Mouse (Mus musculus): ENCODE measurements around the gene Gfpt2.

DNA sequence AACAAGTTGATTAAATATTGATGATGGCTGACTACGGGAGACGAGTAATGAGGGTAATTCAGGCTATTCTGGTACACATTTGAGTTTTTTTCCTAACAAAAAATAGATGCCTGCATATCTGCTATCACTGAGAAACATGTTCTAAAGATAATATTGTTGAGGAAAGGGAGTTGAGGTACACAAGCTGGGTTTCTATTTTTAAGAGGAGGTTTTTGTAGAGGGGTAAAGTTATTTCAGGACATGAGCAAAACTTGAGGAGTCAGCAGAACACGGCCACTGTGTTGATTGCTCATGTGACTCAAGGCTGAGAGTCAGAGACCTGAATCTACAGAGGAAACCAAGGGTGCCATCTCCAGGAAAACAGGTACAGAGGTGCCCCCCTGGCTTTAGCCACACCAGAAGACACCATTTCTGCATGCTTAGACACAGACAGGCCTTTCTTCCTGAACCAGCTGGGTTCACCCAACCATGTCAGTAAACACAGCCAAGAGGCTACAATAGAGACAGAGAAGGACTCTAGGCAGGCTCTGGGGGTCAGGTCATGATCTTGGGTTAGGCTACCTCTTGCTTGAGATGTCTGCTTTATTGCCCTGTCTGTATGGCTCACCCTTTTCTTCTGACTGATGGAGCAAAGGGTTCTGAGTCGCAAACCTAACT is 13.7 kb upstream of the Gfpt2 start:
- TF ChIP-seq CTCF (IDR thresholded peaks at IDR 0.05; ENCODE audit: borderline replicate concordance, control insufficient read depth, extremely low read depth, insufficient read depth, low read length, poor library complexity) (no peak), POLR2A (IDR thresholded peaks at IDR 0.05; ENCODE audit: control insufficient read depth, extremely low read depth, insufficient read depth, low read length, poor library complexity) (no peak)
